Mouse (Mus musculus): ENCODE measurements around the gene Tsga10ip.

- TF ChIP-seq CTCF (IDR thresholded peaks at IDR 0.05; ENCODE audit: low read depth) (no peak), EP300 (optimal IDR thresholded peaks at IDR 0.05) (no peak)
These were observed 48.7 kb downstream of the Tsga10ip start for GRCm38 (mm10) chr19:5353609-5354008.

Data from stomach, postnatal 0 days (tissue).